Mouse (Mus musculus): ENCODE measurements around the gene Ddx20. TPM values are rescaled to one million over a fixed set of nuclear protein-coding genes. Genes with fewer than 3 reads are reported as not detected.

The Ddx20 gene
- total and polyA plus RNA-seq, 3 experiments, result 31.6 to 66.8 (median 37.3) TPM

DNA sequence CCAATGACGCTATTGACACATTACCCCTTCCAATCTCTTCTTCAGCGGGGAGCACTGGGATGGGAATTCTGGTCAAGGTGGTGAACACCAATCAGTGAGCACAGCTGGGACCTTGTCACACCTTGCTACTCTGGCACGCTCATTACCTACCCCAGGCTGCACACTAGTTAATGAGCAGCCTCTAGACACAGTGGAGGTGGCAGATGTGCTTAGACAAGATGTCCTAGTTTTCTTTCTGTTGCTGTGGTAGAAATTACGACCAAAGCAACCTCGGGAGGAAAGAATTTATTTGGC is 9.7 kb upstream of the Ddx20 start:
- H3K9ac ChIP-seq (ENCODE audit: control insufficient read depth, low read depth, low read length, poor library complexity, severe bottlenecking), result no peak overlapping the region
- peaks cover 26 to 34% of the 10 kb centered on the region in 2 experiments for H3K4me1 ChIP-seq (ENCODE audit: control insufficient read depth in 1 of 2, insufficient read depth in 2 of 2, low read length in 2 of 2)
- no peak for TF ChIP-seq POLR2AphosphoS2 (IDR thresholded peaks at IDR 0.05; ENCODE audit: low read length)
- no peak overlapping the region for H3K4me3 ChIP-seq (ENCODE audit: control insufficient read depth in 1 of 2, insufficient read depth in 1 of 2, low read depth in 2 of 2, low read length in 2 of 2)
- no peaks in the 10 kb centered on the region for H3K79me2 ChIP-seq (ENCODE audit: control insufficient read depth, insufficient read depth, low read length, poor library complexity)
- peaks cover 0 to 2% of the 10 kb centered on the region in 2 experiments; a peak in 1 of 4 replicates for H3K27me3 ChIP-seq (ENCODE audit: control insufficient read depth in 1 of 2, insufficient read depth in 2 of 2, low read length in 2 of 2)
- no peak for DNase-seq (ENCODE audit: low read depth, low spot score)
- no peaks in the 10 kb centered on the region for H3K9me3 ChIP-seq (replicated peaks; ENCODE audit: insufficient read depth, low read length)
- H3K36me3 ChIP-seq (ENCODE audit: control insufficient read depth in 1 of 2, insufficient read depth in 2 of 2, low read length in 2 of 2), result peaks cover 0 to 30% of the 10 kb centered on the region in 2 experiments; a peak in 2 of 4 replicates
- no peak overlapping the region for H3K27ac ChIP-seq (ENCODE audit: control insufficient read depth, low read depth, low read length)

- Histone ChIP-seq H3K4me3 (ENCODE audit: control insufficient read depth in 1 of 2, insufficient read depth in 1 of 2, low read depth in 2 of 2, low read length in 2 of 2) (no peak overlapping the region), H3K27ac (ENCODE audit: control insufficient read depth, low read depth, low read length) (no peak overlapping the region), H3K9ac (ENCODE audit: control insufficient read depth, low read depth, low read length, poor library complexity, severe bottlenecking) (no peak overlapping the region), H3K36me3 (ENCODE audit: control insufficient read depth in 1 of 2, insufficient read depth in 2 of 2, low read length in 2 of 2) (peaks cover 0 to 25% of the 10 kb centered on the region in 2 experiments; a peak in 2 of 4 replicates), H3K9me3 (replicated peaks; ENCODE audit: insufficient read depth, low read length) (no peaks in the 10 kb centered on the region), H3K4me1 (ENCODE audit: control insufficient read depth in 1 of 2, insufficient read depth in 2 of 2, low read length in 2 of 2) (peaks cover 24 to 28% of the 10 kb centered on the region in 2 experiments), H3K27me3 (ENCODE audit: control insufficient read depth in 1 of 2, insufficient read depth in 2 of 2, low read length in 2 of 2) (peaks cover 0 to 2% of the 10 kb centered on the region in 2 experiments; a peak in 1 of 4 replicates), H3K79me2 (ENCODE audit: control insufficient read depth, insufficient read depth, low read length, poor library complexity) (no peaks in the 10 kb centered on the region)
- no peak for TF ChIP-seq NRF1 (IDR thresholded peaks at IDR 0.05; ENCODE audit: insufficient read depth, low read depth, low read length, poor library complexity, severe bottlenecking)
- no peak for TF ChIP-seq MYC (IDR thresholded peaks at IDR 0.05; ENCODE audit: low read depth, low read length)
- TF ChIP-seq CTCF (IDR thresholded peaks at IDR 0.05 in 2 of 3, conservative IDR thresholded peaks at IDR 0.05 in 1 of 3; ENCODE audit: control insufficient read depth in 1 of 3, insufficient read depth in 1 of 3, low read depth in 2 of 3, low read length in 3 of 3, poor library complexity in 1 of 3, severe bottlenecking in 1 of 3), result no peak
- no peak for TF ChIP-seq USF2 (IDR thresholded peaks at IDR 0.05; ENCODE audit: borderline replicate concordance in 1 of 2, insufficient read depth in 1 of 2, low read depth in 1 of 2, low read length in 2 of 2)
- no peak for TF ChIP-seq UBTF (IDR thresholded peaks at IDR 0.05; ENCODE audit: borderline replicate concordance, insufficient read depth, low read depth, low read length)
- no peak for TF ChIP-seq CHD1 (IDR thresholded peaks at IDR 0.05; ENCODE audit: low read depth, low read length)
- TF ChIP-seq POLR2AphosphoS2 (IDR thresholded peaks at IDR 0.05; ENCODE audit: low read length), result no peak
- TF ChIP-seq GATA1 (IDR thresholded peaks at IDR 0.05; ENCODE audit: low read depth, low read length), result no peak
- TF ChIP-seq NELFE (IDR thresholded peaks at IDR 0.05; ENCODE audit: low read depth, low read length), result no peak
- no peak for TF ChIP-seq MAFK (IDR thresholded peaks at IDR 0.05; ENCODE audit: borderline replicate concordance, low read depth, low read length)
- no peak for TF ChIP-seq ZKSCAN1 (IDR thresholded peaks at IDR 0.05; ENCODE audit: low read depth, low read length)
- no peak for TF ChIP-seq MXI1 (IDR thresholded peaks at IDR 0.05; ENCODE audit: low read depth, low read length)
- TF ChIP-seq E2F4 (IDR thresholded peaks at IDR 0.05; ENCODE audit: borderline replicate concordance, low read depth, low read length), result no peak
- TF ChIP-seq ZC3H11A (IDR thresholded peaks at IDR 0.05; ENCODE audit: low read depth, low read length), result no peak
- TF ChIP-seq TBP (IDR thresholded peaks at IDR 0.05; ENCODE audit: low read depth, low read length), result no peak
- TF ChIP-seq GABPA (IDR thresholded peaks at IDR 0.05; ENCODE audit: low read depth, low read length), result no peak
- TF ChIP-seq KAT2A (conservative IDR thresholded peaks at IDR 0.05; ENCODE audit: low read depth, low read length), result no peak
- TF ChIP-seq SIN3A (IDR thresholded peaks at IDR 0.05; ENCODE audit: low read length), result no peak
- no peak for DNase-seq (ENCODE audit: low read depth, low spot score)
Measured at GRCm38 (mm10) chr3:105696387-105697147, 9.2 kb upstream of the Ddx20 start.

Data from MEL (cell line).